Mouse (Mus musculus) heart, postnatal 0 days (tissue): ENCODE data around the gene Padi2.

Experiments
- CTCF ChIP-seq: IDR thresholded peaks from 2 replicates; pipeline ENCODE4 v1.5.1; 2016; ENCODE audit warnings: antibody characterized with exemption, control low read depth, low read depth
- EP300 ChIP-seq: IDR thresholded peaks from 2 replicates; pipeline ENCODE4 v1.6.1; 2016; ENCODE audit warnings: antibody characterized with exemption, low read depth

GRCm38 (mm10) chr4:140949616-140950015, 43.5 kb downstream of the Padi2 start:
- TF ChIP-seq CTCF (no peak), EP300 (no peak)
